Mouse (Mus musculus): ENCODE measurements around the gene Entpd2. TPM values are rescaled to one million over a fixed set of nuclear protein-coding genes. Genes with fewer than 3 reads are reported as not detected.
A peak's percentile ranks its signal among the peaks of the same experiment; 100 is the strongest.

Gene Entpd2
- total and polyA plus RNA-seq, 3 experiments: not detected

GRCm38 (mm10) chr2:25428442-25429236 lies 33.0 kb downstream of the Entpd2 start, which contains the start of gene Abca2 (continued):
- TF ChIP-seq TCF12 (IDR thresholded peaks at IDR 0.05; ENCODE audit: low read depth, low read length) (peak; percentile 54; the same call in 1 of the 2 replicates), ZKSCAN1 (IDR thresholded peaks at IDR 0.05; ENCODE audit: low read depth, low read length) (no peak), CTCF (IDR thresholded peaks at IDR 0.05 in 2 of 3, conservative IDR thresholded peaks at IDR 0.05 in 1 of 3; ENCODE audit: control insufficient read depth in 1 of 3, insufficient read depth in 1 of 3, low read depth in 2 of 3, low read length in 3 of 3, poor library complexity in 1 of 3, severe bottlenecking in 1 of 3) (peak in 2 of 3 experiments; percentile 70 to 99), ELF1 (IDR thresholded peaks at IDR 0.05; ENCODE audit: low read depth, low read length) (0 out of 2 replicates have a peak, but pooled peaks have one; percentile 41), RAD21 (IDR thresholded peaks at IDR 0.05; ENCODE audit: low read depth, low read length) (peak; percentile 34), JUND (IDR thresholded peaks at IDR 0.05; ENCODE audit: low read depth, low read length) (no peak), ETS1 (IDR thresholded peaks at IDR 0.05; ENCODE audit: low read depth, low read length) (peak; percentile 20; the same call in 1 of the 2 replicates), MEF2A (IDR thresholded peaks at IDR 0.05; ENCODE audit: extremely low read depth, insufficient replicate concordance, low read depth, low read length, poor library complexity, severe bottlenecking) (no peak), MAX (IDR thresholded peaks at IDR 0.05; ENCODE audit: low read length) (peak; percentile 53; the same call in 1 of the 2 replicates), SMC3 (IDR thresholded peaks at IDR 0.05; ENCODE audit: low read depth, low read length) (peak; percentile 47), EP300 (IDR thresholded peaks at IDR 0.05; ENCODE audit: low read depth in 1 of 2, low read length in 2 of 2) (no peak), POLR2AphosphoS5 (IDR thresholded peaks at IDR 0.05; ENCODE audit: borderline replicate concordance, low read depth, low read length) (no peak)

- H3K36me3 ChIP-seq (ENCODE audit: control insufficient read depth in 1 of 2, insufficient read depth in 2 of 2, low read length in 2 of 2): peaks cover 0 to 7% of the 10 kb centered on the region in 2 experiments; a peak in 2 of 4 replicates
- peaks cover 8 to 23% of the 10 kb centered on the region in 2 experiments; a peak in 3 of 4 replicates for H3K4me1 ChIP-seq (ENCODE audit: control insufficient read depth in 1 of 2, insufficient read depth in 2 of 2, low read length in 2 of 2)
- H3K27me3 ChIP-seq (ENCODE audit: control insufficient read depth in 1 of 2, insufficient read depth in 2 of 2, low read length in 2 of 2): no peaks in the 10 kb centered on the region
- H3K9ac ChIP-seq (ENCODE audit: control insufficient read depth, low read depth, low read length, poor library complexity, severe bottlenecking): peak overlapping the region; percentile 68
- TF ChIP-seq JUND (IDR thresholded peaks at IDR 0.05; ENCODE audit: low read depth, low read length) (no peak), HCFC1 (IDR thresholded peaks at IDR 0.05; ENCODE audit: low read depth, low read length) (no peak), E2F4 (IDR thresholded peaks at IDR 0.05; ENCODE audit: borderline replicate concordance, low read depth, low read length) (no peak), ZC3H11A (IDR thresholded peaks at IDR 0.05; ENCODE audit: low read depth, low read length) (no peak), ZMIZ1 (IDR thresholded peaks at IDR 0.05; ENCODE audit: low read depth, low read length) (no peak), SMC3 (IDR thresholded peaks at IDR 0.05; ENCODE audit: low read depth, low read length) (no peak), MEF2A (IDR thresholded peaks at IDR 0.05; ENCODE audit: extremely low read depth, insufficient replicate concordance, low read depth, low read length, poor library complexity, severe bottlenecking) (no peak), MAX (IDR thresholded peaks at IDR 0.05; ENCODE audit: low read length) (no peak), NELFE (IDR thresholded peaks at IDR 0.05; ENCODE audit: low read depth, low read length) (no peak)
- no peaks in the 10 kb centered on the region for H3K9me3 ChIP-seq (replicated peaks; ENCODE audit: insufficient read depth, low read length)
- no peak overlapping the region for H3K27ac ChIP-seq (ENCODE audit: control insufficient read depth, low read depth, low read length)
- peak overlapping the region; percentile 55 to 80 for H3K4me3 ChIP-seq (ENCODE audit: control insufficient read depth in 1 of 2, insufficient read depth in 1 of 2, low read depth in 2 of 2, low read length in 2 of 2)
- DNase-seq (ENCODE audit: low read depth, low spot score): no peak
- peaks cover 2% of the 10 kb centered on the region; the same call in 1 of the 2 replicates for H3K79me2 ChIP-seq (ENCODE audit: control insufficient read depth, insufficient read depth, low read length, poor library complexity)
These were observed 33.9 kb downstream of the Entpd2 start for GRCm38 (mm10) chr2:25429435-25430180.
